Mouse (Mus musculus) G1E (cell line): ENCODE data around the gene Ablim2.

Experiments
- CTCF ChIP-seq: IDR thresholded peaks from 2 replicates; pipeline ENCODE4 v1.5.1; 2012; ENCODE audit warnings: low read depth, low read length, inconsistent platforms, mixed read lengths
- GATA1 ChIP-seq: IDR thresholded peaks from 2 replicates; pipeline ENCODE4 v1.6.1; 2012; ENCODE audit warnings: borderline replicate concordance, low read length, inconsistent platforms, mixed read lengths
- POLR2AphosphoS5 ChIP-seq: IDR thresholded peaks from 2 replicates; pipeline ENCODE4 v1.6.1; 2012; ENCODE audit warnings: low read depth, low read length, inconsistent platforms; ENCODE audit not compliant: insufficient replicate concordance
- TAL1 ChIP-seq: conservative IDR thresholded peaks from 2 replicates; pipeline ENCODE4 v1.6.1; 2012; ENCODE audit warnings: low read depth, low read length, inconsistent platforms, mixed read lengths

DNA sequence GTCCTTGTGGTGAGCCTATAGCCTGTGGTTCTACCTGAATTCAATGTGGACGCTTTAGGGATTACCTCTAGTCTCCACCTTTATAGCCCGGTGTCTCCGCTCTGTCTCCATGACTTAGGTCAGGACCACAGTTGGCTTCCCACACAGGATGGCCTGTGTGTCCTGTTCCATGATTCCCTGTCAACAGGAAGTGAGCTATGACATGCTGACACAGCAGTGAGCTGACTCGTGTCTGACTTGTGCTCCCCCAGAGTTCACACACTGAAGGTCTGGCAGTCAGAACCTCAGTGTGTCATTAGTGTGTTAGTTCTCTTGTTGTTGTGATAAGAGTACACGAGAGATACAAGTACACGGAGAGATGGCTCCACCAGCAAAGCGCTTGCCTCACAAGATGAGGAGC is 6.7 kb upstream of the Ablim2 start:
- TF ChIP-seq CTCF (no peak), GATA1 (no peak), TAL1 (no peak), POLR2AphosphoS5 (no peak)
